Mouse (Mus musculus) activated CD4-positive, CD25-positive, alpha-beta regulatory T cell, adult 4 months (primary cell): ENCODE measurements around the gene Psap. TPM values are rescaled to one million over a fixed set of nuclear protein-coding genes. Genes with fewer than 3 reads are reported as not detected.
A peak's percentile ranks its signal among the peaks of the same experiment; 100 is the strongest.

Experiments
- ATAC-seq: one replicate; pipeline ENCODE4 v1.8.0; 2017
- polyA plus RNA-seq, 2 experiments: library from polyadenylated mRNA; unstranded; fragments of 100-300 nt; shearing (Covaris generic); gene quantifications; one replicate each; pipeline ENCODE4 v1.2.1; 2017

The Psap gene
- polyA plus RNA-seq, 2 experiments from 2014 or later = 95.5 to 199 TPM

DNA sequence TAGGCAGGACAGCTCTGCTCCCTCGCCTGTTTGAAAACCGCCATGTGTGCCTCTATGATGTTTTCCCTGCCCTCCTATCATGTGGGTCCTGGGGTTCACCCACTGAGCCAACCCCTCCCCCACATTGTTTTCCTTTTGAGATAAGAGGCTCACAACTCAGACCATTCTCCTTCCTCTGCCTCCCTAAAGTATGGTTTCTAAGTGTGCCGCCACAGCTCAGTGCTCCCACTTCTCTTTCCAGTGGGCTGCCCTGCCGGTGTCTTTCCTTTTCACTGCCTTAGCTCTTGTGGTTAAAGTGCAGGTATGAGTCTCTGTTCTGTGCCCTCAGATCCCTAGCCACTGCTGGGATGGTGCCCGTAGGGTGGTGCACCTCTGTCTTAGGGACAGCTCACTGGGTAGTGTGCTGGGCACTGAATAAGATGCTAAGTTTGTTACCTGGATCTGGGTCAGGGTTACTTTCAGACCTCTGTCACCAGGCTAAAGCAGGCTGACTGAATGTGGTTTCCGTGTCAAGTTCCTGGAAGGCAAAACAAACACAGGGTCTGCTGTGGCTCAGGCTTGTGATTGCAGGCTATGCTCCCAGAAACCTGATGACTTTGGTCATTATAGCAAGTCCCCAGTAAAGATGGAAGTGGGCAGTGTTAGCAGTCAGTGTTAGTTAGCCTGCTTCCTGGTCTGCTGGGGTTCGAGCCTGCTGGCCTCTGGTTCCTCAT is 12.8 kb downstream of the Psap start:
- ATAC-seq = peak; percentile 19

GRCm38 (mm10) chr10:60290739-60291110 is 13.3 kb downstream of the Psap start:
- ATAC-seq = no peak

- ATAC-seq = no peak
Observed at GRCm38 (mm10) chr10:60292209-60292608, 14.8 kb downstream of the Psap start.

GRCm38 (mm10) chr10:60294621-60295020 is 17.2 kb downstream of the Psap start:
- ATAC-seq = no peak

GRCm38 (mm10) chr10:60295356-60295755 is 17.9 kb downstream of the Psap start:
- ATAC-seq = no peak

DNA sequence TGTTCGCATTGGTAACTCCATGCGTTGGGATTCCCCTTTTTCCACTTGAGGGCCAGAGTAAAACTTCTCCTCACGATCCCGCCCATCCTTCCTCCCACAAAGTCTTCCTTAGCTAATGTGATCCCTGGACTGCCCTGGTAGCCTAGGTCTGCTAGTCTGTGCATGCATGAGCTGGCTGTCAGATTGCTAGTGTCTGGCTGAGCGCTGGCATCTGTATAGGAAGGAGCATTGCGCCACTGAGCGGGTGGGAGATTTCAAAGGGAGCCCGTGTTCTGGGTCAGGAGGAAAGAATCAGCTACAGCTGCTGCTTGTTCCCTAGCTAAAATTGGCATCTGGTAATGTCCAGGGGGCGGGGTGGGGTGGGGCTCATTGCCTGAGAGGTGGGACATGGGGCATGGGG is 18.6 kb downstream of the Psap start:
- ATAC-seq = no peak

- no peak for ATAC-seq
Observed at GRCm38 (mm10) chr10:60299636-60300035, 22.2 kb downstream of the Psap start.

- ATAC-seq = no peak
Observed at GRCm38 (mm10) chr10:60303419-60303818, 26.0 kb downstream of the Psap start.

DNA sequence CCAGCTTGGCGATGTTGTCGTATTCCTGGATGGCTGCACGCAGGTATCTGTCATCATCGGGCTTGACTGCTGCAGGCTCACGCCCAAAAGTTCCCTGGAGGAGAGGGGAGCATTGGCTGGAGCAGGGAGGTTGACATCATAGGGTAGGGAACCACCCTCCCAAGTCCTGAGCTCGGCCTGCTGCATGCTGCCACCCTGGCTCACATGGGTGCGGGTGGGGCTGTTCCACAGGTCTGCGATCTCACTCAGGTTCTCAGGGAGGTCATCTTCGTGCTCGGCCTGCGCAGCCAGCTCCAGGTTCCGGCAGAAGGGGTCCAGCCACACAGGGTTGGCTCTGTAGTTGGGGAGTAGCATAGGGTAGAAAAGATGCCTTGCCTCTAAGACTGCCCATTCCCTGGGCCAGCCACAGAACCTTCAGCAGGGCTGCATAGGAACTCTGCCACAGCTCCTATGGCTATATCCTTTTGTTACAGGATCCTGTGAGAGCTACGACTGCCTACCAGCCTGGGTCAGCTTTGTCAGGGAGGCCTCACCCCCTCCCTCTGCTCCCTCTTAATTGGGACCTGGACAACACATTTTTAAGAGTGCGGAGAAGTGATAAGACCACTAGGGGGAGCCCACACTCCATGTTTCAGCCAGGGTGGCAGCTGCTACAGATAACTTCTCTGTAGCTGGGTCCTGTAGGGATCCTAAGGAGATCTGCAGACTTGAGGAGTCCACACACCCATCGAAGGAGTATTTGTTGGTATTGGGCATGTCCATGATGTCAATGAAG is 27.6 kb downstream of the Psap start:
- ATAC-seq = peak; percentile 82

- no peak for ATAC-seq
Observed at GRCm38 (mm10) chr10:60310629-60311028, 33.2 kb downstream of the Psap start.

DNA sequence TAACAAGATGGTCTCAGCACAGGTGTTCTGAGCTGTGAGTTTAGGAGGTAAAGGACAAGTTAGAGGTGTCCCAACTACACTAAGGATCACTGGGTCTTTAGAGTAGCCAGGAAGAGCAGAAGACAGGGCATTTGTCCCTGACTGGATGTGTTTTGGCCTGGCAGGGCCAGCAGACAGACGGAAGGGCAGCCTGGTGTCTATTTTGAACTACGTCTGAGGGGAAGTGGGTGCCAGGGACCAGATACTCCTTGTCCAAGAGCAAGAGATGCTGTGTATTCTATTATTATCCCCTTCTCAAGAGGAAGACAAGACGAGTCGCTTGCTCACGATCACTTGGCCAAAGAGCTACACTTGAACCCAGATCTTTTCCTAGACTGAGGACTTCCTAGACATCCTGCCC is 36.2 kb downstream of the Psap start:
- ATAC-seq = no peak

DNA sequence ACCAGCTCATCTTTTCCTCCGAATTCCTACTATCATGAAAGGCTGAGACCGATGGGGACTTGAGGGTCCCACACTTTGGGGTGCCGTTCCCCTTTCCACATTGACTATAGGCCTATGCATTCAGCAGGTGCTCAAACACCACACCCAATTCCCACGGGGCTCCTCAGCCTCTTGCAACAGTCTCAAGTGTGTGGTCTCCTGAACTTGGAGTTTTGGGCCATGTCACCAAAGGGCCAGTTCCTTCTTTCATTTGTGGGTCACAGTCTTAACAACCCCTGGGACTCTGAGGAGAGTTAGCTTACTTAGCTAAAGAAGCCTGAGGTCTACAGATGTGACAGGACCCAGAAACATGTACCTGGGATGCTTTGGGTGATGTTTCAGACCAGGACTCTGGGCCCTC is 38.7 kb downstream of the Psap start:
- ATAC-seq = no peak

GRCm38 (mm10) chr10:60328963-60329650 is 51.7 kb downstream of the Psap start:
- ATAC-seq = no peak

DNA sequence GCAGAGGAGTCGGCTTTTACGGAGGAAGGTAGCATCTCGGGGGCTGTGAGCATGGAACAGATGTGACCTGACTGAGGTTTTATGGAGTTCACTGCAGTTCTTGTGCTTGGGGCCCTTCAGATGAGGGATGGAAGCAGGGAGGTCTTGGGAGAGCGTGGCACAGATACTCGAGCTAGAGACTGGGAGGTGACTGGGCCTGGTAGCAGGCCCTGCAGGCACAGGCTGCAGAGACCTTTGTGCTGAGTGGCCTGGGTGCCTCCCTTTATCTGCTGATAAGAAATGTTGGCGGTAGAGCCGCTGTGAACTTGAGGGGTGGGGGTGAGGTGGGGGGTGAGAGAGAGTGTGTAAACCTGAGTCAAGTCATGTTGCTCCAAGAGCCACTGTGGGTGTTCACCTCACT is 57.2 kb downstream of the Psap start:
- no peak for ATAC-seq

DNA sequence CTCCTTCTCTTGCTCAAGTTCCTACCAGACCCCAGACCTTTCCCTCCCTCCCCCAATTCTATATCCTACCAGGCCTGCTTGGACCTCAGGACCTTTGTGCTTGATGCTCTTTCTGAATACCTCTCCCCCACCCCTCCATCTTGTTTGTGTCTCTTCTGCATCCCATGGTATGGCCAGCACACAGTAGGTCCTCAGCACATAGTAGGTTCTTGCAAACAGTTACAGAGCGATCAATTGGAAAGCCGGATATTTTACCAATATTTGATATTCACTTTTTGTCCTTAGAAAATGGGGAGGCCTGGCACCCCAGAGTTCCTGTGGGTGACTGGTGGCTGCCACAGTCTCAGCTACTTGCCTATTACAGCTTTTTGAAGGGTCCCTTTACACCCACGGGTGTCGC is 57.6 kb downstream of the Psap start:
- ATAC-seq = no peak

DNA sequence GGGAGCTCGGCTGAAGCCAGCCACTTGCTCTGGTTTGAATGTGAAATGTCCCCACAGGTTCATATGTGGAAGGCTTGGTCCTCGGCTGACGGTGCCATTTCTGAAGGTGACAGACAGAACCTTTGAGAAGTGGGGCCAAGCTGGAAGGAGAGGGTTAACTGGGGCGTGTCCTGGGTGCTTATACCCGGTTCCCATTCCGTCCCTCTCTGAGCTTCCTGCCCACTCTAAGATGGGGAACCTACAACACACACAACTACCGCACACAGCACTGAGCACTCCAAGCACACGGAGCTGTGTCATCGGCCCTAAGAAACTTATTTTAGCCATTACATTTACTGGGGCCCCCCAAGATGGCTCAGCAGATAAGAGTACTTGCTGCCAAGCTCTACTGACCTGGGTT is 64.1 kb downstream of the Psap start:
- no peak for ATAC-seq

GRCm38 (mm10) chr10:60344111-60344510 is 66.7 kb downstream of the Psap start:
- ATAC-seq = no peak

- peak; percentile 9 for ATAC-seq
Observed at GRCm38 (mm10) chr10:60346056-60346455, 68.6 kb downstream of the Psap start.

DNA sequence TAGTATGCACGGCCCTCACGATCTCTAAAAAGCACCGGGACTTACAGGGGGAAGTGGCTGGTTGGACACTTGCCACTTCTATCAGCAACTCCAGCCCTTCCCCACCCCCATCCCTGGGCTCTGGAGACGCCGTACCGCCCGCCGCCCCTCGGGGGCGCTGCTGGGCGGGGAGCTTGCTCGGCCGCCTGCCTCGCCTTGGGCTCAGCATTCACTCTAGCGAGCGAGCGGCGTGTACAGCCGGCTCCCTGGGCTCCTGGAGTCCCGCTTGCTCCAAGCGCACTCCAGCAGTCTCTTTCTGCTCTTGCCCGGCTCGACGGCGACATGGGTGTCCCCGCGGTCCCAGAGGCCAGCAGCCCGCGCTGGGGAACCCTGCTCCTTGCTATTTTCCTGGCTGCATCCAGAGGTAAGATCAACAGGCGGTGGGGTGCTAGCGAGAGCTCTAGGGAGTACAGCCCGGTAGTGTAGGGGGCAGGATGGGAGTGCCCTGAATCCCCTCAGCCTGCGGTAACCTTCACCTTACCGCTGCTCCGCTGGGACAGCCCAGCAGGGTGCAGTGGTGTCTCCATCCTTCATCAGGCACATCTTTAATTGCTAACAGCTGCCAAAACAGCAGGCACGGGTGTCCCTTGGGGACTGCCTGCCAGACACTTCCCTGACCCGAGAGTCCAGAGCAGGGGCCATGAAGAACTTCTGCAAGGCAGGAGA is 69.4 kb downstream of the Psap start, which contains the start of gene Vsir:
TSS of gene Vsir (plus strand) at position 151 of the 705 bp plus-strand sequence.
- peak; percentile 53 for ATAC-seq

- no peak for ATAC-seq
Observed at GRCm38 (mm10) chr10:60347768-60348610, 70.6 kb downstream of the Psap start.

- no peak for ATAC-seq
Observed at GRCm38 (mm10) chr10:60349056-60349455, 71.6 kb downstream of the Psap start.

DNA sequence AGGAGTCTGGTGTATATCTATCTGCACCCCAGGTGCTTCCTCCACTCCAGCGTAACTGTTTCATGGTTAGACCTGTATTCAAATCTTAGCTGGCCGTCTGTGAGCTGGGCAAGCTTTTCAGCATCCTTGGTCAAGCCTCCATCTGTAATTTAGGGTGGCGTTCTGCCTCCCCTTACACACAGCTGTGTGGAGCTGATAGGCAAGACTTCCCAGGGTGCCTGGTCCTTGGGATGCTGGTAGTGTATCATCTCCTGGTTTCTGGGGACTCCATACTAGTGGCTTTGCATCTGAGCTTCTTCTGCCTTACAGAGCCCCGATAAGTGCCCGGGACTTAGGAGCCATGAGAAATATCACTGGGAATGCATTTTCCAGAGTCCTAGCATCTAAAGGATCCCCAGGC is 72.2 kb downstream of the Psap start:
- ATAC-seq = no peak
